Mouse (Mus musculus): Measurements from ENCODE around the gene Myo3b. TPM values are rescaled to one million over a fixed set of nuclear protein-coding genes. Genes with fewer than 3 reads are reported as not detected.
A peak's percentile ranks its signal among the peaks of the same experiment; 100 is the strongest.

The Myo3b gene
- polyA plus RNA-seq, 1 experiment from 2014 or later, result 0.39 TPM

- WGBS, result 66% methylated on average over 10 of the region's 10 CpGs
- Histone ChIP-seq H3K9ac (ENCODE audit: low read depth, low read length) (no peak overlapping the region), H3K36me3 (ENCODE audit: control insufficient read depth, insufficient read depth, low read length) (no peaks in the 10 kb centered on the region), H3K9me3 (ENCODE audit: control insufficient read depth, low read length) (no peaks in the 10 kb centered on the region), H3K4me1 (ENCODE audit: control insufficient read depth, insufficient read depth, low read depth, low read length) (peaks cover 4% of the 10 kb centered on the region; the same call in 1 of the 2 replicates), H3K4me3 (ENCODE audit: low read length) (no peak overlapping the region), H3K27me3 (replicated peaks; ENCODE audit: control insufficient read depth, insufficient read depth, low read length) (no peaks in the 10 kb centered on the region), H3K4me2 (ENCODE audit: low read length) (no peak overlapping the region), H3K27ac (ENCODE audit: low read depth, low read length) (no peak overlapping the region)
- ATAC-seq, result no peak
Measured at GRCm38 (mm10) chr2:70091801-70092522, 53.0 kb downstream of the Myo3b start.

DNA sequence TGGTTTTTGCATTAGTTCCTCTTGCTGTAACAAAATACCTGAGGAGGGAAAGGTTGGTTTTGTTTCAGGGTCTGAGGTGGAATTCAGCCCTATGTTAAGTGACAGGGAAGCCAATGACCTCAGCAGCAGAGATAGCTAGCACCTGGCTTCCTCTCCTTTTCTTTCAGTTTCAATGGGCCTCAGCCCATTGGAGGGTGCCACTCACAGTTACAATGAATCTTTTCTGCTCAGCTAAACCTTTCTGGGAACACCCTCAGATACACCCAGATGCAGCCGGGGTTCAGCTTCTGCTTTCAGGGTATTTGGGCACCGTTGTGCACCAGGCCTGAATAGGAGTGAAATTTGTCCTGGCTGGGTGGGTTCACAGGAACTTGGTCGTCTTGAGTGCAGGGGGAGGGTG is 53.7 kb downstream of the Myo3b start:
- Histone ChIP-seq H3K9ac (ENCODE audit: low read depth, low read length) (no peak overlapping the region), H3K4me2 (ENCODE audit: low read length) (no peak overlapping the region), H3K36me3 (ENCODE audit: control insufficient read depth, insufficient read depth, low read length) (no peaks in the 10 kb centered on the region), H3K4me3 (ENCODE audit: low read length) (no peak overlapping the region), H3K9me3 (ENCODE audit: control insufficient read depth, low read length) (no peaks in the 10 kb centered on the region), H3K4me1 (ENCODE audit: control insufficient read depth, insufficient read depth, low read depth, low read length) (peaks cover 7% of the 10 kb centered on the region), H3K27ac (ENCODE audit: low read depth, low read length) (no peak overlapping the region), H3K27me3 (replicated peaks; ENCODE audit: control insufficient read depth, insufficient read depth, low read length) (no peaks in the 10 kb centered on the region)
- 44% methylated on average over 3 of the region's 3 CpGs for WGBS
- ATAC-seq, result no peak

- no peak for ATAC-seq
- 80% methylated on average over 5 of the region's 5 CpGs for WGBS
Measured at GRCm38 (mm10) chr2:70094446-70094845, 55.5 kb downstream of the Myo3b start.

GRCm38 (mm10) chr2:70097229-70098095 is 58.5 kb downstream of the Myo3b start:
- H3K36me3 ChIP-seq (ENCODE audit: control insufficient read depth, insufficient read depth, low read length), result no peaks in the 10 kb centered on the region
- no peak overlapping the region for H3K4me3 ChIP-seq (ENCODE audit: low read length)
- ATAC-seq, result peak; percentile 86
- no peaks in the 10 kb centered on the region for H3K9me3 ChIP-seq (ENCODE audit: control insufficient read depth, low read length)
- H3K9ac ChIP-seq (ENCODE audit: low read depth, low read length), result peak overlapping the region; percentile 7; the same call in 1 of the 2 replicates
- H3K4me2 ChIP-seq (ENCODE audit: low read length), result no peak overlapping the region
- H3K27me3 ChIP-seq (replicated peaks; ENCODE audit: control insufficient read depth, insufficient read depth, low read length), result no peaks in the 10 kb centered on the region
- peaks cover 10% of the 10 kb centered on the region for H3K4me1 ChIP-seq (ENCODE audit: control insufficient read depth, insufficient read depth, low read depth, low read length)
- WGBS, result 59% methylated on average over 15 of the region's 15 CpGs
- peak overlapping the region; percentile 40; the same call in 1 of the 2 replicates for H3K27ac ChIP-seq (ENCODE audit: low read depth, low read length)

More at GRCm38 (mm10) chr2:70094446-70094845, 55.5 kb downstream of the Myo3b start:
- no peak overlapping the region for H3K4me2 ChIP-seq (ENCODE audit: low read length)
- H3K4me1 ChIP-seq (ENCODE audit: control insufficient read depth, insufficient read depth, low read depth, low read length), result peaks cover 10% of the 10 kb centered on the region
- H3K9me3 ChIP-seq (ENCODE audit: control insufficient read depth, low read length), result no peaks in the 10 kb centered on the region
- no peaks in the 10 kb centered on the region for H3K27me3 ChIP-seq (replicated peaks; ENCODE audit: control insufficient read depth, insufficient read depth, low read length)
- H3K9ac ChIP-seq (ENCODE audit: low read depth, low read length), result no peak overlapping the region
- no peak overlapping the region for H3K4me3 ChIP-seq (ENCODE audit: low read length)
- H3K27ac ChIP-seq (ENCODE audit: low read depth, low read length), result no peak overlapping the region
- no peaks in the 10 kb centered on the region for H3K36me3 ChIP-seq (ENCODE audit: control insufficient read depth, insufficient read depth, low read length)

- 93% methylated on average over 4 of the region's 4 CpGs for WGBS
- ATAC-seq, result no peak
Measured at GRCm38 (mm10) chr2:70099459-70099858, 60.5 kb downstream of the Myo3b start.

DNA sequence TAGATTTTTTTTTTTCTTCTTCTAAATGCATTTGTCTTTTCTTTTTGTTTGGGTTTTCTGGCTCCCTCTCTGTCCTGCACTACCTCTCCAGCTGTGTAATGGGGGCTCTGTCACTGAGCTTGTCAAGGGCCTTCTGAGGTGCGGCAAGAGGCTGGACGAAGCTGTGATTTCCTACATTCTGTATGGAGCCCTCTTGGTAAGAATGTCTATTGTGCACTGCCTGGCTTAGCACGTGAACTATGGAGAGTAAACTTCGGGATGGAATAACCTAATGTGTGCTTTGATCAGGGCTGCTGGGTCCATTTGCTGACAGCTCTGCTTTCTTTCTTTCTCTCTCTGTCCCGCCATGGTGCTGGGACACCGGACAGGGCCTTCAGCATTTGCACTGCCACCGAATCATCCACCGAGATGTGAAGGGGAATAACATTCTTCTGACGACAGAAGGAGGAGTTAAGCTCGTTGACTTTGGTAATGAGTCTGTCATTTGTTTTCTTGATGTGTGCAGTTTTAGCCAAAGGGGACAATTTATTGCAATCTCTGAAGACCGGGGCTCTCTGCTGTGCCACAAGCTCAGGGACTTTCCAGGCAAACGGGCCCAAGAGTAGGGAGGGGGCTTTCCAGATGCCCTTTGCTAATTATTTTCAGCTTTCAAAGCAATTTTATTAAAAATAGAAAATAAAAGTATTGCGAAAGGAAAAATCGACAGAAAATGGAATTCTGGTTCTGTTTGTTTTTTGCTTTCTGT is 66.5 kb downstream of the Myo3b start:
- no peak overlapping the region for H3K4me2 ChIP-seq (ENCODE audit: low read length)
- H3K9me3 ChIP-seq (ENCODE audit: control insufficient read depth, low read length), result no peaks in the 10 kb centered on the region
- no peaks in the 10 kb centered on the region for H3K4me1 ChIP-seq (ENCODE audit: control insufficient read depth, insufficient read depth, low read depth, low read length)
- H3K9ac ChIP-seq (ENCODE audit: low read depth, low read length), result no peak overlapping the region
- no peaks in the 10 kb centered on the region for H3K36me3 ChIP-seq (ENCODE audit: control insufficient read depth, insufficient read depth, low read length)
- H3K27ac ChIP-seq (ENCODE audit: low read depth, low read length), result no peak overlapping the region
- H3K27me3 ChIP-seq (replicated peaks; ENCODE audit: control insufficient read depth, insufficient read depth, low read length), result no peaks in the 10 kb centered on the region
- H3K4me3 ChIP-seq (ENCODE audit: low read length), result no peak overlapping the region
- WGBS, result 33% methylated on average over 14 of the region's 14 CpGs
- no peak for ATAC-seq

More at GRCm38 (mm10) chr2:70099459-70099858, 60.5 kb downstream of the Myo3b start:
- no peaks in the 10 kb centered on the region for H3K9me3 ChIP-seq (ENCODE audit: control insufficient read depth, low read length)
- H3K27me3 ChIP-seq (replicated peaks; ENCODE audit: control insufficient read depth, insufficient read depth, low read length), result no peaks in the 10 kb centered on the region
- H3K27ac ChIP-seq (ENCODE audit: low read depth, low read length), result no peak overlapping the region
- H3K4me1 ChIP-seq (ENCODE audit: control insufficient read depth, insufficient read depth, low read depth, low read length), result peaks cover 10% of the 10 kb centered on the region
- no peak overlapping the region for H3K4me3 ChIP-seq (ENCODE audit: low read length)
- no peaks in the 10 kb centered on the region for H3K36me3 ChIP-seq (ENCODE audit: control insufficient read depth, insufficient read depth, low read length)
- H3K9ac ChIP-seq (ENCODE audit: low read depth, low read length), result no peak overlapping the region
- H3K4me2 ChIP-seq (ENCODE audit: low read length), result no peak overlapping the region

GRCm38 (mm10) chr2:70109010-70109409 is 70.1 kb downstream of the Myo3b start:
- no peak overlapping the region for H3K27ac ChIP-seq (ENCODE audit: low read depth, low read length)
- H3K4me3 ChIP-seq (ENCODE audit: low read length), result no peak overlapping the region
- no peaks in the 10 kb centered on the region for H3K36me3 ChIP-seq (ENCODE audit: control insufficient read depth, insufficient read depth, low read length)
- H3K4me2 ChIP-seq (ENCODE audit: low read length), result no peak overlapping the region
- WGBS, result 68% methylated on average over 7 of the region's 7 CpGs
- peaks cover 9% of the 10 kb centered on the region for H3K4me1 ChIP-seq (ENCODE audit: control insufficient read depth, insufficient read depth, low read depth, low read length)
- H3K27me3 ChIP-seq (replicated peaks; ENCODE audit: control insufficient read depth, insufficient read depth, low read length), result no peaks in the 10 kb centered on the region
- no peaks in the 10 kb centered on the region for H3K9me3 ChIP-seq (ENCODE audit: control insufficient read depth, low read length)
- H3K9ac ChIP-seq (ENCODE audit: low read depth, low read length), result no peak overlapping the region
- no peak for ATAC-seq

DNA sequence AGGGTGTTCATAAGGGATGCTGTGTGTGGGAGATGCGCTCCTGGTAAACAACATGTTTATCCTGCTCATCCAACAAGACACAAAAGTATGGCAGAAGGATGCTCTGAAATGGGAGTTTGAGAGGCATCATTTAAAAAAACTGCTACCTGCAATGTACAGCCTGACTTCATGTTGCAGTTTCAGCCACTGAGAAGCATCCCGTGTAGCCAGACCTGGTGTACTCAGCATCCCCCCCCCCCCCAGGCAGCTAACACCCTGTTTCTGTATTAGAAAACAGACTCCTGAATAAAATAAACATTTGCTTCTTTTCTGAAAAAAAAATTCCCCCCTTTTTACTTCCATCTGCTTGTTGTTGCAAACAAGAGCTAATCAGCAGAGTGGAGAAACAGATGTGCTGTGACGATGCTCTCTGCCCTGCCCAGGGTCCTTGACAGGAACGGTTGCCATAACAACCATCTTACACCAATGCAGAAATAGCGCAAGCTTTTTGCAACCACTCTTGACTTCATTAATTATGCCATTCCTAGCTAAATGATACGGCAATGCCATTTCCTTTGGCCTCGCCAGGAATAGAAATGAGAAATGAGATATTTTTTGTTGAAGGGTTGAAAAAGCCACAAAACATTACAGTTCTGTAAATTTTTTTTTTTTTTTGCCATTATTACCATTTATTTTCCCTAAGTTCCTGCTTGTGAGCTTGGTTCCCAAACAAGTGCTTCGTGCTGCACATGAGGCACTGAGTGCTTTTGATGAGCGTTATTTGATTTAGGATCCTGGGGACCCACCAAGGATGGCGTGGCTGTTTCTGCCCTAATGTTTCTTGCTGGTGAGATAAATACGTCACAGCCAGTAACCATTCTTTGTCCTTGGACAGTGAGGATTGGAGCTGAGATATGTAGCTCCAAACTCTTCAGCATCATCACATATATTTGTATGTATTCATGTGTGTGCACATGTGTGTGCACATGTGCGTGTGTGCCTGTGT is 75.2 kb downstream of the Myo3b start:
- no peaks in the 10 kb centered on the region for H3K9me3 ChIP-seq (ENCODE audit: control insufficient read depth, low read length)
- 30% methylated on average over 12 of the region's 12 CpGs for WGBS
- no peak overlapping the region; the same call in 1 of the 2 replicates for H3K9ac ChIP-seq (ENCODE audit: low read depth, low read length)
- H3K4me3 ChIP-seq (ENCODE audit: low read length), result no peak overlapping the region
- no peaks in the 10 kb centered on the region for H3K27me3 ChIP-seq (replicated peaks; ENCODE audit: control insufficient read depth, insufficient read depth, low read length)
- H3K4me2 ChIP-seq (ENCODE audit: low read length), result peak overlapping the region; percentile 21
- peaks cover 13% of the 10 kb centered on the region for H3K4me1 ChIP-seq (ENCODE audit: control insufficient read depth, insufficient read depth, low read depth, low read length)
- H3K36me3 ChIP-seq (ENCODE audit: control insufficient read depth, insufficient read depth, low read length), result no peaks in the 10 kb centered on the region
- ATAC-seq, result peak; percentile 89
- peak overlapping the region; percentile 73 for H3K27ac ChIP-seq (ENCODE audit: low read depth, low read length)
